Mouse (Mus musculus) kidney, embryonic 16.5 days (tissue): ENCODE data around the gene Atp11a. TPM values are rescaled to one million over a fixed set of nuclear protein-coding genes. Genes with fewer than 3 reads are reported as not detected.

ENCODE experiments used
- ATAC-seq: fragments of 200-750 bp; cut with Nextera tagmentation; 2 replicates; pipeline ENCODE4 v1.8.0; 2017; ENCODE audit warnings: moderate TSS enrichment; ENCODE audit not compliant: low FRiP score, low TSS enrichment
- H3K27ac ChIP-seq: fragments of 300-500 bp; sonication (generic); 2 replicates; pipeline ENCODE4 v1.5.1; 2014; ENCODE audit warnings: low read length
- H3K27me3 ChIP-seq: fragments of 300-500 bp; sonication (generic); 2 replicates; pipeline ENCODE4 v1.6.1; 2014; ENCODE audit warnings: low read length, control low read depth, mixed read lengths; ENCODE audit not compliant: insufficient read depth
- H3K36me3 ChIP-seq: fragments of 300-500 bp; sonication (generic); 2 replicates; pipeline ENCODE4 v1.6.1; 2014; ENCODE audit warnings: low read length, control low read depth, mixed read lengths; ENCODE audit not compliant: insufficient read depth
- H3K4me1 ChIP-seq: fragments of 300-500 bp; sonication (generic); 2 replicates; pipeline ENCODE4 v1.6.1; 2014; ENCODE audit warnings: low read length, control low read depth, mixed read lengths; ENCODE audit not compliant: insufficient read depth
- H3K4me2 ChIP-seq: fragments of 300-500 bp; sonication (generic); replicated peaks from 2 replicates; pipeline ENCODE4 v1.6.1; 2014; ENCODE audit warnings: low read depth, low read length
- H3K4me3 ChIP-seq: fragments of 300-500 bp; sonication (generic); 2 replicates; pipeline ENCODE4 v1.5.1; 2014; ENCODE audit warnings: mild to moderate bottlenecking, low read length
- H3K9ac ChIP-seq: fragments of 300-500 bp; sonication (generic); replicated peaks from 2 replicates; pipeline ENCODE4 v1.6.1; 2014; ENCODE audit warnings: low read length
- H3K9me3 ChIP-seq: fragments of 300-500 bp; sonication (generic); 2 replicates; pipeline ENCODE4 v1.6.1; 2016; ENCODE audit warnings: low read length, control low read depth
- WGBS: fragments of 180-500 bp; shearing (Covaris S2); extraction: QIAGEN DNeasy Blood & Tissue Kit; methylation state at CpG from one replicate; pipeline ENCODE4 v1.1.7; 2014; 5-methylcytosine and 5-hydroxymethylcytosine counted together
- polyA plus RNA-seq: library from polyadenylated mRNA; unstranded; fragments of >200 nt; fragmentation: Nextera tagmentation; extraction: Ambion mirVana; gene quantifications from 2 replicates; pipeline ENCODE4 v1.2.1, GENCODE M21; 2015

Gene Atp11a
- polyA plus RNA-seq, 1 experiment from 2014 or later, result 14.4 TPM

DNA sequence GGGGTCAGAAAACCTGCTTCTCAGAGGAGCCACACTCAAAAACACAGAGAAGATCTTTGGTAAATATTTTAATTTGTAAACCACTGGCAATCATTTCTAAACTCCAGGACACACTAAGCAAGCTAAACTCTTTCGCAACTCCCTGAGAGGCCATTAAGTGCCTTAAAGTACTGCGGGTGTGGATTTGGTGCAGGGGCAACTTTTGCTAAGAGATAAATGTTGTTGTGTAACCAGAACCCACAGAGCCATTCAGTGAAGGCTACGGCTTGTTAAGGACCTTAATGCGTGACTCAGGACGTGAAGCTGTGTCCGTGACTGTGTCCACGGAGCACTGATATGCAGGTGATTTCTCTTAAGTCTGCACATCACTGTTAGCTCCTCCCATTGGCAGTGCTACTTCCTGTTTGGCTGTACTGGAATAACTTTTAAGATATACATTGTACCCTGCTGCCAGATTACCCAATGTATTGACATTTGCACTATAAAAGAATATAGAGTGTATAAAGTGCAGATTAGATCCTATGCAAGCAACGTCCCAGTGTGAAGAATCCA lies 68.9 kb downstream of the Atp11a start:
- H3K4me1 ChIP-seq, result no peaks in the 10 kb centered on the region
- WGBS, result 78% methylated on average over 8 of the region's 8 CpGs
- H3K9me3 ChIP-seq, result no peaks in the 10 kb centered on the region
- ATAC-seq, result no peak
- H3K4me2 ChIP-seq, result no peak overlapping the region
- no peak overlapping the region for H3K9ac ChIP-seq
- no peak overlapping the region for H3K27ac ChIP-seq
- H3K27me3 ChIP-seq, result no peaks in the 10 kb centered on the region
- H3K4me3 ChIP-seq, result no peak overlapping the region
- H3K36me3 ChIP-seq, result peaks cover 17% of the 10 kb centered on the region; the same call in 1 of the 2 replicates

- peaks cover 20% of the 10 kb centered on the region for H3K36me3 ChIP-seq
- no peaks in the 10 kb centered on the region for H3K4me1 ChIP-seq
- no peaks in the 10 kb centered on the region for H3K9me3 ChIP-seq
- H3K4me3 ChIP-seq, result no peak overlapping the region
- no peak overlapping the region for H3K27ac ChIP-seq
- H3K9ac ChIP-seq, result no peak overlapping the region
- ATAC-seq, result no peak
- H3K27me3 ChIP-seq, result no peaks in the 10 kb centered on the region
- no peak overlapping the region for H3K4me2 ChIP-seq
- 94% methylated on average over 9 of the region's 9 CpGs for WGBS
Observed at GRCm38 (mm10) chr8:12827124-12827523, 70.3 kb downstream of the Atp11a start.

DNA sequence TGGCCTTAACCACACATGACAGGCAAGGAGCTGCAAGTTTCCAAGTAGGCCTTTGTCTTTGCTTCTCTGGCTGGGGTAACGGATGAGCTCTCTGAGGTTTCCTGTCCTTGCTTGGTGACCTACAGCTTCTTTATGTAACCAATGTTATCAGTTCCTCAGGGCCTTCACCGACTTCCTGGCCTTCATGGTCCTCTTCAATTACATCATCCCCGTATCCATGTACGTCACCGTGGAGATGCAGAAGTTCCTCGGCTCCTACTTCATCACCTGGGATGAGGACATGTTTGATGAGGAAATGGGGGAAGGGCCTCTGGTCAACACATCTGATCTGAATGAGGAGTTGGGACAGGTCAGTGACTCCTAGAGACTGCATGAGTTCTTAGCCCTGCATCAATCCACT lies 71.5 kb downstream of the Atp11a start:
- Histone ChIP-seq H3K4me1 (no peaks in the 10 kb centered on the region), H3K27ac (no peak overlapping the region), H3K9me3 (no peaks in the 10 kb centered on the region), H3K4me3 (no peak overlapping the region), H3K9ac (no peak overlapping the region), H3K27me3 (no peaks in the 10 kb centered on the region), H3K36me3 (peaks cover 17% of the 10 kb centered on the region), H3K4me2 (no peak overlapping the region)
- WGBS, result 90% methylated on average over 6 of the region's 6 CpGs
- no peak for ATAC-seq

DNA sequence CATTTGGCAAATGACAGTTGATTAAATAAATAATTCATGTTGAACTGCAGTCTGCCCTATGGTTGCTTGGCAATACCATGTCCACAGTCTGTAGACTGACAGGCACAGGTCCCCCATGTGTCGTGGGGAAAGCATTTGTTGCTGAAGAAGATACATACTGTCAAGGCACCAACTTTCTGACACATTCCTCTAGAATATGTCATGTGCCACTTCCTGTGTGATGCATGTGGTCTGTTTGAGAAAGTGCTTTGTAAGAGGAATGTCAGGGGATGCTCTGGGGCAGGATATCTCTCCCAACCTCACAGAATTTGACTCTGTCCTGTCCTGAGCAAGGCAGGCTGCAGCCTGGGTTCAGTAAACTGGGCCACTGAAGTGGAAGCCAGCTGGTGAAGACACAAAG lies 72.6 kb downstream of the Atp11a start:
- H3K27ac ChIP-seq, result no peak overlapping the region
- H3K4me1 ChIP-seq, result no peaks in the 10 kb centered on the region
- ATAC-seq, result no peak
- no peak overlapping the region for H3K4me3 ChIP-seq
- no peak overlapping the region for H3K4me2 ChIP-seq
- H3K27me3 ChIP-seq, result no peaks in the 10 kb centered on the region
- no peaks in the 10 kb centered on the region for H3K9me3 ChIP-seq
- H3K36me3 ChIP-seq, result peaks cover 24% of the 10 kb centered on the region
- WGBS, result 79% methylated on average over 1 of the region's 1 CpGs
- H3K9ac ChIP-seq, result no peak overlapping the region

DNA sequence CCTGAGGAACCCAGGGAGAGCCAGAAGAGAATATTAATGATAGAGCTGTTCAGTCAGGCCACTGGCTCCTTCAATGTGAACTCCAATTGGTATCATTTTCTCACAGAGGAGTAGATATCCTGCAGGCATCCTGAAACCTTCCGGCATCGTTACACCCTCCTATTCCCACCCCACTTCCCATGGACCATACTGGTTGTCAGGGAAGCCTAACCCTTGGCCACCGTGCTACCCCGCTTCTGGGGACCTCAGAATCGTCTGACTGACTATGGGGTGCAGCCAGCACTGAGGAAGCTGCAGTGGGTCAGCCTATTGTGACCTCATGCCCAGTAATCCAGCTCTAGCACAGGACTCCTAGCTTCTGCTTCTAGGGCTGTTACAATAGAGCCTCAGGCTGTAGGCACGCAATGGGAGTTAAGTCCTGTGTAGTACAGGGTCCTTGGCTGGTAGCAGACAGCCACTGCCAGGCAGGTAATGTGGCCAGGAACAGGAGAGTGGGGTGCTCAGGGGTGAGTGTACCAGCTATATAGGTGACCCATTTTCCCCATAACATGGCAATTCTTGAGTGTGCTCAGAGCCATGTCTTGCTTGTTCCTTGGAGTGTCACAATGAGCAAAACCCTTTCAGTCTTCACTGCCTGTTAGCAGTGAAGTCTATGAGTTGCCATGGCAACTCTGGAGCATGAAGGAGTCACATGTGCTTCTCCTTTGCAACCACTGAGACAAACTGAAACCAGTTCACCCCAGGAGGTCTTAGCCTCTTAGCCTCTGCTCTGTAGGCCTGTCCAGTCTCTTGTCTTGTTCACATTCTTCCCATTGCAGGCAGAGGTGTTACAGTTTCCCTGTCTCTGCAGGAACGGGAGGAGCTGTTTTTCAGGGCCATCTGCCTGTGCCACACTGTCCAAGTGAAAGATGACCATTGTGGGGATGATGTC lies 75.1 kb downstream of the Atp11a start:
- Histone ChIP-seq H3K36me3 (peaks cover 40% of the 10 kb centered on the region), H3K27me3 (no peaks in the 10 kb centered on the region), H3K27ac (no peak overlapping the region), H3K4me1 (no peaks in the 10 kb centered on the region), H3K9me3 (no peaks in the 10 kb centered on the region), H3K4me2 (no peak overlapping the region), H3K4me3 (no peak overlapping the region), H3K9ac (no peak overlapping the region)
- 90% methylated on average over 7 of the region's 7 CpGs for WGBS
- ATAC-seq, result no peak

DNA sequence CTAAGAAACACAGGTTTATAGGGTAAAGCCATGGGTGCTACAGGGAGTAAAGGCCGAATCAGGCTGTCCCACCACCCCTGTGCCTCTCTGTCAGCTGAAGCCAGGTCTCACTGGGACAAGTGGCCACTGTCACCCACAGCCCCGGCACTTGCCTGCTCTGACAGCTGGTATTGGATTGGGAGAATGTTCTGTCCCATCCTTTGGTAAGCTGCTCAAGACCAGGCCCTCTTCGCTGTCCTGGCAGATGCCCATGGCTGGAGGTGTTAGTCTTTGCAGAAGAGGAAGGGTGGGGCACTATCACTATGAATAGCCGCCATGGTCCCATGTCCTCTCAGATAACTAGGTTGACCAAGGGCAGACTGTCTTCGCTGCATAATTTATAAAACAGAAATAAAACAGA lies 76.8 kb downstream of the Atp11a start:
- Histone ChIP-seq H3K9me3 (no peaks in the 10 kb centered on the region), H3K4me2 (no peak overlapping the region), H3K36me3 (peaks cover 46% of the 10 kb centered on the region), H3K4me1 (no peaks in the 10 kb centered on the region), H3K27me3 (no peaks in the 10 kb centered on the region), H3K4me3 (no peak overlapping the region), H3K9ac (no peak overlapping the region), H3K27ac (no peak overlapping the region)
- WGBS, result 90% methylated on average over 5 of the region's 5 CpGs
- ATAC-seq, result no peak

- H3K4me1 ChIP-seq, result no peaks in the 10 kb centered on the region
- H3K9me3 ChIP-seq, result no peaks in the 10 kb centered on the region
- no peaks in the 10 kb centered on the region for H3K27me3 ChIP-seq
- 84% methylated on average over 7 of the region's 7 CpGs for WGBS
- H3K27ac ChIP-seq, result no peak overlapping the region
- ATAC-seq, result no peak
- H3K36me3 ChIP-seq, result peaks cover 43% of the 10 kb centered on the region
- H3K9ac ChIP-seq, result no peak overlapping the region
- no peak overlapping the region for H3K4me2 ChIP-seq
- no peak overlapping the region for H3K4me3 ChIP-seq
Observed at GRCm38 (mm10) chr8:12840834-12841233, 84.0 kb downstream of the Atp11a start.

GRCm38 (mm10) chr8:12842342-12842995 lies 85.7 kb downstream of the Atp11a start:
- no peaks in the 10 kb centered on the region for H3K4me1 ChIP-seq
- H3K4me3 ChIP-seq, result no peak overlapping the region
- no peak overlapping the region for H3K9ac ChIP-seq
- H3K27ac ChIP-seq, result no peak overlapping the region
- no peaks in the 10 kb centered on the region for H3K27me3 ChIP-seq
- no peaks in the 10 kb centered on the region for H3K9me3 ChIP-seq
- WGBS, result 91% methylated on average over 11 of the region's 11 CpGs
- no peak overlapping the region for H3K4me2 ChIP-seq
- H3K36me3 ChIP-seq, result peaks cover 45% of the 10 kb centered on the region
- no peak for ATAC-seq

DNA sequence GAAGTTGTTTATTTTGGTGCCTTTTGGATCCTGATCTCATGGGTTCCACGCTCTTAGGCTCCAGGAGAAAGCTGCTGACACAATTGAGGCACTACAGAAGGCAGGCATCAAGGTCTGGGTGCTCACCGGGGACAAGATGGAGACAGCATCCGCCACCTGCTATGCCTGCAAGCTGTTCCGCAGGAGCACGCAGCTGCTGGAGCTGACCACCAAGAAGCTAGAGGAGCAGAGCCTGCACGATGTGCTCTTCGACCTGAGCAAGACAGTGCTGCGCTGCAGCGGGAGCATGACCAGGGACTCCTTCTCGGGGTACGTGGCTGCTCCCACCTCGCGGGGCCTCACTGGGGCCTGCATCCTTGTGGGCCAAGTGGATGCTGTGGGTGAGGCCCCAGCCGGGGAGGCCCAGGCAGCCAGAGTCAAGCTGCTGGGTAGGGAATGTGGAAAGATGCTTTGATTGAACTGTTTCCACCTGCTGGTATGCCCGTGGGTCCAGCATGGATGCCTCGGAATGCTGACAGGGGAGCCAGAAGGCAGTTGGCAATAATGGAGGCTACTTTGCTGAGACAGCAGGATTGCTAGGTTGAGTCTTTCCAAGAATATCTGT lies 87.6 kb downstream of the Atp11a start:
- WGBS, result 93% methylated on average over 16 of the region's 16 CpGs
- Histone ChIP-seq H3K36me3 (peaks cover 56% of the 10 kb centered on the region), H3K4me3 (no peak overlapping the region), H3K27me3 (no peaks in the 10 kb centered on the region), H3K27ac (no peak overlapping the region), H3K9me3 (no peaks in the 10 kb centered on the region), H3K4me2 (no peak overlapping the region), H3K9ac (no peak overlapping the region), H3K4me1 (no peaks in the 10 kb centered on the region)
- ATAC-seq, result no peak
